ENCODE assay signal across 15 mouse cellular contexts in genomic region chr17:50078749-50079148, GRCm38 (mm10).
"Had no signal": no experiment of that assay in that cellular context is flagged by ENCODE, and none has a peak within 500 bp of the region (broad histone marks: within the 10 kb centered on the region; RNA-seq: fewer than 3 reads in every experiment).

No protein-coding gene starts in this region.

- H3K4me2 ChIP-seq: limb, embryonic 12.5 days; midbrain, embryonic 15.5 days; neural tube, embryonic 13.5 days had no signal

- H3K27me3 ChIP-seq: limb, embryonic 12.5 days; midbrain, embryonic 15.5 days; neural tube, embryonic 13.5 days had no signal

- H3K36me3 ChIP-seq: limb, embryonic 12.5 days; midbrain, embryonic 10.5 days; midbrain, embryonic 15.5 days; neural tube, embryonic 13.5 days had no signal

- ATAC-seq: intestine, postnatal 0 days; lung, postnatal 0 days; midbrain, embryonic 15.5 days had no signal

- H3K27ac ChIP-seq: kidney, postnatal 0 days; layer of hippocampus, adult 2 months; limb, embryonic 12.5 days; liver, embryonic 14.5 days; midbrain, embryonic 10.5 days; midbrain, embryonic 15.5 days; neural tube, embryonic 13.5 days had no signal

- H3K9ac ChIP-seq: limb, embryonic 12.5 days; liver, embryonic 14.5 days; midbrain, embryonic 15.5 days; neural tube, embryonic 13.5 days had no signal

- H3K4me1 ChIP-seq: limb, embryonic 12.5 days; midbrain, embryonic 15.5 days; neural tube, embryonic 13.5 days had no signal

- H3K4me3 ChIP-seq: layer of hippocampus, adult 2 months; limb, embryonic 12.5 days; midbrain, embryonic 10.5 days; midbrain, embryonic 15.5 days; neural tube, embryonic 13.5 days had no signal

- H3K9me3 ChIP-seq: limb, embryonic 12.5 days; midbrain, embryonic 10.5 days; midbrain, embryonic 15.5 days; neural tube, embryonic 13.5 days had no signal

- DNase-seq: kidney, adult 9 months; kidney, postnatal 36 days; liver; lung, adult 2 months; right cerebral cortex, postnatal 14 days; thymus, postnatal 36 days had no signal
